Mouse (Mus musculus) layer of hippocampus, adult 2 months (tissue): Measurements from ENCODE around the gene Tmem62. TPM values are rescaled to one million over a fixed set of nuclear protein-coding genes. Genes with fewer than 3 reads are reported as not detected.

Experiments
- DNase-seq, 2 experiments: peaks; one replicate each; pipeline ENCODE4 v3.0.0; 2022; ENCODE audit warnings: low spot score in 2 of 2
- H3K27ac ChIP-seq: fragments of 200-600 bp; 2 replicates; pipeline ENCODE4 v1.8.1; 2022
- H3K4me3 ChIP-seq: fragments of 200-600 bp; 2 replicates; pipeline ENCODE4 v1.8.1; 2022; ENCODE audit warnings: mild to moderate bottlenecking
- CTCF ChIP-seq: fragments of 200-600 bp; conservative IDR thresholded peaks from 2 replicates; pipeline ENCODE4 v1.8.1; 2022; ENCODE audit warnings: antibody characterized with exemption, mild to moderate bottlenecking, moderate library complexity
- microRNA-seq, 2 experiments: library from miRNA; unstranded; fragments of <30 nt; microRNA quantifications; one replicate each; pipeline ENCODE4 v1.2.0; 2021
- total RNA-seq, 2 experiments: library from RNA; stranded (reverse); gene quantifications; 2 replicates each; pipeline ENCODE4 v1.2.3; 2021

The Tmem62 gene
- total RNA-seq, 2 experiments from 2014 or later: 26.2 to 26.6 TPM

DNA sequence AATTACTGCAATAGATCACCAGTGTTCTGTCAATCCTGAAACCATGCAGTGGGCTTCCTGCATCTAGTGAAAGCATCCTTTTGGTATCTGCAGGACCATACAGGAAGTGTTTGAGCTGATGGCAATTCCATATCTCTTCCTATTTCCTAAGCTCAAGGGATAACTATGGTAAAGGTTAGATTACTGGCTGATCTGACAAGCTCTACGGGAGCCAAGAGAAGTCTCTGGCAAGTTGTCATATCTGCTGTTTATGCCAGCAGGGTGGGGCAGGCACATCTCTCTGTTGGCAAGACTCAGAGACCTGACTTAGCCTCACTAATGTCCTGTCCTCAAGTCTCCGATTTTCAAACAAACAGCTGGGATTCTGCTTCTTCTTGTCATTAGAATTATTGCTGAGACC lies 77.2 kb downstream of the Tmem62 start:
- no peak for DNase-seq
- Histone ChIP-seq H3K4me3 (no peak overlapping the region), H3K27ac (no peak overlapping the region)
- TF ChIP-seq CTCF: no peak

DNA sequence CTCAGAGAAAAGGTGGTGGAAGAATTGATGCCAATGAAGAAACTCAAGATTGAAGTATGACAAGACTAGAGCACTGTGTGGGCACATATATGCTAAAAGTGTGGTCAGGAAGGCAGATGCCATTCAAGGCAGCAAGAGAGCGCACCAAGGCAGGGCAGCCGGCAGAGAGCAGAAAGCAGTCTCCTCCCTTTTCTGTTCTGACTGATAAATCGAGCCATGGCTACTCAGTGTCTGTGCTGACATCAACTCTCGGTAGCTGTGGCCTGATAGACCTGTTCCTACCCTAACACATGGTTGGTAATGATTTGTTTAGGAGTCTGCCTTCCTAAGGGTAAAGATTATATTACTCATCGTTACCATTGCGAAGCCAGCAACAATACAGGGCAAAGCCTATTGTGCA lies 79.1 kb downstream of the Tmem62 start:
- Histone ChIP-seq H3K4me3 (no peak overlapping the region), H3K27ac (no peak overlapping the region)
- no peak for DNase-seq
- TF ChIP-seq CTCF: no peak

Small RNAs within 50 kb of the gene (microRNA-seq; reads per million reads assigned to microRNA genes)
- gene Gm44325: 0 reads per million in 2 experiments

Other genes with a start within 250 kb of the Tmem62 start
- 10 to 100 TPM; 24.0 to 38.2 TPM for gene Cdan1, start 126.9 kb upstream of the Tmem62 start, total RNA-seq
- gene Ttbk2, start 126.4 kb upstream of the Tmem62 start, total RNA-seq: 10 to 100 TPM; 70.6 to 71.4 TPM
- 10 to 100 TPM; 44.7 to 48.0 TPM for gene Ubr1, start 6.3 kb upstream of the Tmem62 start, total RNA-seq
- 10 to 100 TPM; 57.8 to 58.8 TPM for gene Ccndbp1, start 31.4 kb downstream of the Tmem62 start, total RNA-seq
- gene Epb42, start 60.1 kb downstream of the Tmem62 start, total RNA-seq: not detected
- not detected for gene Tgm5, start 108.8 kb downstream of the Tmem62 start, total RNA-seq
- gene Tgm7, start 132.8 kb downstream of the Tmem62 start, total RNA-seq: under 1 TPM in 1 of 2 experiments, not detected in 1; 0.33 TPM
- gene Adal, start 163.4 kb downstream of the Tmem62 start, total RNA-seq: 10 to 100 TPM; 17.6 to 17.9 TPM
- 1 to 10 TPM; 8.3 to 9.6 TPM for gene Lcmt2, start 163.6 kb downstream of the Tmem62 start, total RNA-seq
- 10 to 100 TPM; 39.0 to 42.3 TPM for gene Tubgcp4, start 193.6 kb downstream of the Tmem62 start, total RNA-seq
- 1 to 10 TPM; 5.0 to 6.6 TPM for gene Zscan29, start 194.1 kb downstream of the Tmem62 start, total RNA-seq